Mouse (Mus musculus) embryonic facial prominence, embryonic 14.5 days (tissue): ENCODE measurements around the gene Nedd9. TPM values are rescaled to one million over a fixed set of nuclear protein-coding genes. Genes with fewer than 3 reads are reported as not detected.

Experiments
- ATAC-seq: fragments of 200-750 bp; cut with Nextera tagmentation; 2 replicates; pipeline ENCODE4 v1.8.0; 2017; ENCODE audit warnings: low read depth, moderate number of reproducible peaks, moderate TSS enrichment
- DNase-seq: peaks from one replicate; pipeline ENCODE4 v3.0.0-alpha.2; 2015; ENCODE audit warnings: low spot score
- H3K27ac ChIP-seq: fragments of 300-500 bp; sonication (generic); replicated peaks from 2 replicates; pipeline ENCODE4 v1.5.1; 2014; ENCODE audit warnings: low read depth, mild to moderate bottlenecking, low read length, moderate library complexity
- H3K27me3 ChIP-seq: fragments of 300-500 bp; sonication (generic); replicated peaks from 2 replicates; pipeline ENCODE4 v1.6.1; 2014; ENCODE audit warnings: low read length; ENCODE audit not compliant: control insufficient read depth, insufficient read depth
- H3K36me3 ChIP-seq: fragments of 300-500 bp; sonication (generic); 2 replicates; pipeline ENCODE4 v1.6.1; 2014; ENCODE audit warnings: low read length, mixed read lengths; ENCODE audit not compliant: control insufficient read depth, insufficient read depth
- H3K4me1 ChIP-seq: fragments of 300-500 bp; sonication (generic); 2 replicates; pipeline ENCODE4 v1.6.1; 2014; ENCODE audit warnings: antibody characterized with exemption, low read length; ENCODE audit not compliant: control insufficient read depth, insufficient read depth
- H3K4me2 ChIP-seq: fragments of 300-500 bp; sonication (generic); 2 replicates; pipeline ENCODE4 v1.6.1; 2014; ENCODE audit warnings: low read depth, mild to moderate bottlenecking, low read length, moderate library complexity, mixed read lengths
- H3K4me3 ChIP-seq: fragments of 300-500 bp; sonication (generic); 2 replicates; pipeline ENCODE4 v1.5.1; 2014; ENCODE audit warnings: low read depth, mild to moderate bottlenecking, low read length
- H3K9ac ChIP-seq: fragments of 300-500 bp; sonication (generic); 2 replicates; pipeline ENCODE4 v1.6.1; 2014; ENCODE audit warnings: low read depth, mild to moderate bottlenecking, low read length, moderate library complexity, mixed read lengths
- H3K9me3 ChIP-seq: fragments of 300-500 bp; sonication (generic); 2 replicates; pipeline ENCODE4 v1.6.1; 2016; ENCODE audit warnings: low read length; ENCODE audit not compliant: control insufficient read depth
- WGBS: fragments of 180-500 bp; shearing (Covaris S2); extraction: QIAGEN DNeasy Blood & Tissue Kit; methylation state at CpG from one replicate; pipeline ENCODE4 v1.1.7; 2014; 5-methylcytosine and 5-hydroxymethylcytosine counted together
- polyA plus RNA-seq: library from polyadenylated mRNA; unstranded; fragments of >200 nt; fragmentation: Nextera tagmentation; extraction: Ambion mirVana; gene quantifications from 2 replicates; pipeline ENCODE4 v1.2.1, GENCODE M21; 2014

The Nedd9 gene
- polyA plus RNA-seq, 1 experiment from 2014 or later, result 31.1 TPM

GRCm38 (mm10) chr13:41487409-41487743, 214 bp upstream of the Nedd9 start:
- no peak for DNase-seq
- Histone ChIP-seq H3K27me3 (no peaks in the 10 kb centered on the region), H3K9me3 (no peaks in the 10 kb centered on the region), H3K9ac (no peak overlapping the region), H3K4me3 (no peak overlapping the region), H3K4me1 (no peaks in the 10 kb centered on the region; the same call in 1 of the 2 replicates), H3K4me2 (no peak overlapping the region), H3K27ac (no peak overlapping the region), H3K36me3 (no peaks in the 10 kb centered on the region)
- WGBS, result 71% methylated on average over 2 of the region's 2 CpGs
- no peak for ATAC-seq

GRCm38 (mm10) chr13:41483966-41484365, 3.2 kb downstream of the Nedd9 start:
- no peak overlapping the region for H3K4me2 ChIP-seq
- 89% methylated on average over 7 of the region's 7 CpGs for WGBS
- no peak for DNase-seq
- no peak for ATAC-seq
- no peak overlapping the region for H3K9ac ChIP-seq
- H3K9me3 ChIP-seq, result no peaks in the 10 kb centered on the region
- no peaks in the 10 kb centered on the region for H3K36me3 ChIP-seq
- no peak overlapping the region for H3K4me3 ChIP-seq
- H3K4me1 ChIP-seq, result no peaks in the 10 kb centered on the region; the same call in 1 of the 2 replicates
- H3K27ac ChIP-seq, result no peak overlapping the region
- no peaks in the 10 kb centered on the region for H3K27me3 ChIP-seq

- Histone ChIP-seq H3K9ac (no peak overlapping the region), H3K9me3 (no peaks in the 10 kb centered on the region), H3K36me3 (no peaks in the 10 kb centered on the region), H3K27me3 (no peaks in the 10 kb centered on the region), H3K4me1 (no peaks in the 10 kb centered on the region), H3K4me2 (no peak overlapping the region), H3K27ac (no peak overlapping the region), H3K4me3 (no peak overlapping the region)
- WGBS, result 35% methylated on average over 3 of the region's 3 CpGs
- ATAC-seq (peak; percentile 75; the same call in 1 of the 2 replicates), DNase-seq (peak; percentile 44)
Observed at GRCm38 (mm10) chr13:41482408-41483011, 4.7 kb downstream of the Nedd9 start.

- DNase-seq, result no peak
- no peak overlapping the region for H3K27ac ChIP-seq
- H3K4me2 ChIP-seq, result no peak overlapping the region
- no peak overlapping the region for H3K4me3 ChIP-seq
- H3K4me1 ChIP-seq, result no peaks in the 10 kb centered on the region
- H3K36me3 ChIP-seq, result no peaks in the 10 kb centered on the region
- no peak for ATAC-seq
- 69% methylated on average over 12 of the region's 15 CpGs for WGBS
- no peaks in the 10 kb centered on the region for H3K9me3 ChIP-seq
- H3K9ac ChIP-seq, result no peak overlapping the region
- no peaks in the 10 kb centered on the region for H3K27me3 ChIP-seq
Observed at GRCm38 (mm10) chr13:41479737-41480435, 7.3 kb downstream of the Nedd9 start.

- Histone ChIP-seq H3K9me3 (no peaks in the 10 kb centered on the region), H3K27ac (no peak overlapping the region), H3K4me1 (no peaks in the 10 kb centered on the region), H3K9ac (no peak overlapping the region), H3K27me3 (no peaks in the 10 kb centered on the region), H3K4me3 (no peak overlapping the region), H3K4me2 (no peak overlapping the region), H3K36me3 (no peaks in the 10 kb centered on the region)
- DNase-seq (peak; percentile 46), ATAC-seq (no peak)
- WGBS, result 66% methylated on average over 4 of the region's 4 CpGs
Observed at GRCm38 (mm10) chr13:41476216-41476615, 10.9 kb downstream of the Nedd9 start.

- no peak for ATAC-seq
- no peak overlapping the region for H3K4me2 ChIP-seq
- no peak overlapping the region for H3K27ac ChIP-seq
- no peak for DNase-seq
- no peaks in the 10 kb centered on the region for H3K9me3 ChIP-seq
- no peaks in the 10 kb centered on the region for H3K27me3 ChIP-seq
- no peak overlapping the region for H3K4me3 ChIP-seq
- 72% methylated on average over 5 of the region's 5 CpGs for WGBS
- no peaks in the 10 kb centered on the region for H3K36me3 ChIP-seq
- no peaks in the 10 kb centered on the region for H3K4me1 ChIP-seq
- H3K9ac ChIP-seq, result no peak overlapping the region
Observed at GRCm38 (mm10) chr13:41474365-41474764, 12.8 kb downstream of the Nedd9 start.

GRCm38 (mm10) chr13:41473504-41473903, 13.7 kb downstream of the Nedd9 start:
- no peaks in the 10 kb centered on the region for H3K36me3 ChIP-seq
- H3K27me3 ChIP-seq, result no peaks in the 10 kb centered on the region
- no peak overlapping the region for H3K9ac ChIP-seq
- H3K4me1 ChIP-seq, result no peaks in the 10 kb centered on the region
- 86% methylated on average over 4 of the region's 4 CpGs for WGBS
- H3K9me3 ChIP-seq, result no peaks in the 10 kb centered on the region
- H3K27ac ChIP-seq, result no peak overlapping the region
- no peak for ATAC-seq
- H3K4me2 ChIP-seq, result no peak overlapping the region
- H3K4me3 ChIP-seq, result no peak overlapping the region
- no peak for DNase-seq

GRCm38 (mm10) chr13:41472878-41473424, 14.2 kb downstream of the Nedd9 start:
- Histone ChIP-seq H3K27me3 (no peaks in the 10 kb centered on the region), H3K4me2 (no peak overlapping the region), H3K27ac (no peak overlapping the region), H3K36me3 (no peaks in the 10 kb centered on the region), H3K4me1 (no peaks in the 10 kb centered on the region), H3K9me3 (no peaks in the 10 kb centered on the region), H3K9ac (no peak overlapping the region), H3K4me3 (no peak overlapping the region)
- DNase-seq (peak; percentile 28), ATAC-seq (no peak)
- 64% methylated on average over 5 of the region's 5 CpGs for WGBS

GRCm38 (mm10) chr13:41468277-41468676, 18.9 kb downstream of the Nedd9 start:
- Histone ChIP-seq H3K9me3 (no peaks in the 10 kb centered on the region), H3K27ac (no peak overlapping the region), H3K4me1 (no peaks in the 10 kb centered on the region), H3K4me3 (no peak overlapping the region), H3K4me2 (no peak overlapping the region), H3K36me3 (no peaks in the 10 kb centered on the region), H3K9ac (no peak overlapping the region), H3K27me3 (no peaks in the 10 kb centered on the region)
- 71% methylated on average over 5 of the region's 5 CpGs for WGBS
- no peak for DNase-seq
- ATAC-seq, result no peak
